Mouse (Mus musculus) midbrain, embryonic 11.5 days (tissue): ENCODE measurements around the gene Golga2. TPM values are rescaled to one million over a fixed set of nuclear protein-coding genes. Genes with fewer than 3 reads are reported as not detected.
A peak's percentile ranks its signal among the peaks of the same experiment; 100 is the strongest.

Experiments
- ATAC-seq: fragments of 200-750 bp; cut with Nextera tagmentation; 2 replicates; pipeline ENCODE4 v1.8.0; 2017; ENCODE audit warnings: moderate TSS enrichment, moderate library complexity; ENCODE audit not compliant: low FRiP score
- DNase-seq: peaks from one replicate; pipeline ENCODE4 v3.0.0; 2015; ENCODE audit warnings: low spot score; ENCODE audit errors: missing footprints
- H3K27ac ChIP-seq: fragments of 300-500 bp; sonication (generic); 2 replicates; pipeline ENCODE4 v1.5.1; 2014; ENCODE audit warnings: low read depth, low read length
- H3K27me3 ChIP-seq: fragments of 300-500 bp; sonication (generic); 2 replicates; pipeline ENCODE4 v1.6.1; 2014; ENCODE audit warnings: mild to moderate bottlenecking, low read length, moderate library complexity, mixed read lengths; ENCODE audit not compliant: control insufficient read depth, insufficient read depth
- H3K36me3 ChIP-seq: fragments of 300-500 bp; sonication (generic); 2 replicates; pipeline ENCODE4 v1.6.1; 2014; ENCODE audit warnings: mild to moderate bottlenecking, low read length, moderate library complexity, mixed read lengths; ENCODE audit not compliant: control insufficient read depth, insufficient read depth
- H3K4me1 ChIP-seq: fragments of 300-500 bp; sonication (generic); 2 replicates; pipeline ENCODE4 v1.6.1; 2014; ENCODE audit warnings: low read length; ENCODE audit not compliant: control insufficient read depth, insufficient read depth
- H3K4me2 ChIP-seq: fragments of 300-500 bp; sonication (generic); 2 replicates; pipeline ENCODE4 v1.6.1; 2014; ENCODE audit warnings: mild to moderate bottlenecking, moderate library complexity
- H3K4me3 ChIP-seq: fragments of 300-500 bp; sonication (generic); 2 replicates; pipeline ENCODE4 v1.5.1; 2014; ENCODE audit warnings: low read depth, low read length
- H3K9ac ChIP-seq: fragments of 300-500 bp; sonication (generic); 2 replicates; pipeline ENCODE4 v1.6.1; 2014; ENCODE audit warnings: low read length
- H3K9me3 ChIP-seq: fragments of 300-500 bp; sonication (generic); 2 replicates; pipeline ENCODE4 v1.6.1; 2016; ENCODE audit warnings: low read length; ENCODE audit not compliant: control insufficient read depth
- WGBS: fragments of 180-500 bp; shearing (Covaris S2); extraction: QIAGEN DNeasy Blood & Tissue Kit; methylation state at CpG from one replicate; pipeline ENCODE4 v1.1.7; 2014; 5-methylcytosine and 5-hydroxymethylcytosine counted together
- polyA plus RNA-seq: library from polyadenylated mRNA; unstranded; fragments of >200 nt; fragmentation: Nextera tagmentation; extraction: Ambion mirVana; gene quantifications from 2 replicates; pipeline ENCODE4 v1.2.1, GENCODE M21; 2014

The Golga2 gene
- polyA plus RNA-seq, 1 experiment from 2014 or later: 16.7 TPM

DNA sequence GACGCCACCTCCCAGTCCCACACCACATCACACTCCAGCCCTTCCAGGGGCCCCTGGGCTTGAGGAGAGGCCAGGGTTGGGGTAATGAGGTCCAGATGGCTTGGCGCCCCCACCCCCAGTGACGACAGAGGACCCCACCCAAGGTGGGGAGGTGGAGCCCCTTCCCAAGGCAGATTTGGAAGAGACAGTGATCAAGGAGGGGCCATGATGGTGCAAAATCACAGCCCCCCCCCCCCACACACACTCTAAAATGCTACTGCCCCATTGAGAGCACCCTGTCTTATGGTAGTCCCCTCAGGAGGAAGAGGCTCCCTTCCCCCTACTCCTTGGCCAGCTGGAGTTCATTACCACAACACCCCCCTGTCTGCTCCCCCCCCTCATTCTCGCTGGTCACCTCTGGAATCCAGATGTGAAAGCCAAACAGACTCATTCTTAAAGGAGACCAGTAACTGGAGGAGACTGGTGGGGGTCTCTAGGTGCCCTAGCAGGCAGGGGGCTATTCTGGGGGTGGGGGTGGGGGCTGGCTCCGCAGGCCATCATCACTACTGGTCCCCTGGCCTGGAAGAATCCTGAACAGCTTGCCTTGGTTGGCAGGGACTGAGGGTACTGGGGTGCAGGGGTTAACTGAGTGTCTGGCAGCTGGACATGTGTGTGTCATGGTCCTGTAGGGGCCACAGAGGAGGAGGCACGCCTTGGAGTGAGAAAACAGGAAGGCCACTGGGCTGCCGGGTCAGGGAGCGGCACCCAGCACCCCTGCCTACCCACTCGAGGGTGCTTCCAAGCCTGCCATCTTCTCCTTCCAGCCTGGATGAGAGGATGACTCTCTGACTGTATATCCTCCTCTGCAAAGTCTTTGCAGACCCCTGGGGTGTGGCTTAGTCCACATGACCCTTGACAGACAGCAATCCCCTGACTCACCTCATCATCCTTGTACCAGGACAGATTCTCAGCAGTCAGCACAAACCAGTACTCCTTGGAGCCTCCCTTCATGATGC lies 32.7 kb downstream of the Golga2 start:
- Histone ChIP-seq H3K9me3 (no peaks in the 10 kb centered on the region), H3K4me1 (peaks cover 28% of the 10 kb centered on the region), H3K9ac (no peak overlapping the region), H3K36me3 (no peaks in the 10 kb centered on the region), H3K4me2 (no peak overlapping the region), H3K27me3 (peaks cover 8% of the 10 kb centered on the region), H3K27ac (no peak overlapping the region), H3K4me3 (no peak overlapping the region)
- WGBS: 53% methylated on average over 9 of the region's 9 CpGs
- no peak for DNase-seq
- ATAC-seq: no peak

DNA sequence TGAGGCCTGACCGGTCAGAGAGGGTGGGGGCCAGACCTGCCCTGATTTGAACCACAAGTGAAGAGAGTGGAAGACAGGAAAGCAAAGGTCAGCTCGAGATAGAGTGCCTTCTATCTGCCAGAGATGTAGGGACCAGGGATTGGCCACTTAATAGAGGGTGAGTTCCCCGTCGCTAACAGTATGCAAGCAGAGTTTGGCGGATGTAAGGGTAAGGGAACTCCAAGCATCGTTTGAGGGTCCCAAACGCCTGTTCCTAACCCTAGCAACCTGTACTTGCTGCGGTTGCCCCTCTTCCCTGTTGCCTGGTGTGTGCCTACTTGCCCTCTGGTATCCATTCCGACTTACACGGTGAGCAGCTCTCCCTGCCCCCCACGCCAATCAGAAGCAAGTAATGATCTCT lies 33.5 kb downstream of the Golga2 start:
- Histone ChIP-seq H3K36me3 (no peaks in the 10 kb centered on the region), H3K4me3 (no peak overlapping the region), H3K27ac (no peak overlapping the region), H3K9me3 (no peaks in the 10 kb centered on the region), H3K27me3 (peaks cover 6% of the 10 kb centered on the region), H3K4me2 (no peak overlapping the region), H3K9ac (no peak overlapping the region), H3K4me1 (peaks cover 24% of the 10 kb centered on the region)
- 75% methylated on average over 11 of the region's 11 CpGs for whole genome bisulfite sequencing
- DNase-seq (no peak), ATAC-seq (no peak)

DNA sequence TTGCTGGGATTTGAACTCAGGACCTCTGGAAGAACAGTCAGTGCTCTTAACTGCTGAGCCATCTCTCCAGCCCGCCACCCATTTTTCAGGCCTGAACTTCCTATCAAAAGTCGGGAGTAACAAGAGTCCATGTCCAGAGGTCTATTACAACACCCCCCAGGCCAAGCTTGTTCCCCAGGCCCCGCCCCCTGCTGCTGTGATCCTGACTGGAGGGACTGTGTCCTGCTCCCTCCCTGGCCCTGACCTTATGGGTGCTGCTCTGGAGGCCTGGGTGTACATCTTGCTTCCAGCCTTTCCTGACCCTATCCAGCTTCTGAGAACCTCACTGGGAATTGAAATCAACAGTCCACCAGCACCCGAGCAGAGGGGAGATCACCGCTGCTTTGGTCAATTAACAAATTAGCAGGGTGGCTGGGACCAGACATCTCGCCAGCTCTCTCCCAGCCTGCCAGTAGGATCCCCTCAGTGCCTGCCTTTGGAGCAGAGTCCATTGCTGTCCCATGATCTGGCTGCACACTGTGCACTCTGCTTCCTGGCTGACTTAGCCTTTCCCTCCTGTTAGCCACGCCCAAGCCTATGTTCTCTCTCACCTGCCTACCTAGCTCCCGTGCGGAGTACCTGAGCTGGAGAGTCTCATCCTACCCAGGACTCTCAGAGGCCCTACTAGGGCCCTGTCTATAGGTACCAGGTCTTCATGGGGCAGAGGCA lies 34.6 kb downstream of the Golga2 start:
- no peaks in the 10 kb centered on the region for H3K36me3 ChIP-seq
- peaks cover 5% of the 10 kb centered on the region; the same call in 1 of the 2 replicates for H3K27me3 ChIP-seq
- no peak overlapping the region for H3K27ac ChIP-seq
- H3K4me2 ChIP-seq: no peak overlapping the region
- no peak overlapping the region for H3K4me3 ChIP-seq
- ATAC-seq (no peak), DNase-seq (no peak)
- peaks cover 20% of the 10 kb centered on the region for H3K4me1 ChIP-seq
- 78% methylated on average over 9 of the region's 9 CpGs for WGBS
- H3K9me3 ChIP-seq: no peaks in the 10 kb centered on the region
- no peak overlapping the region for H3K9ac ChIP-seq

DNA sequence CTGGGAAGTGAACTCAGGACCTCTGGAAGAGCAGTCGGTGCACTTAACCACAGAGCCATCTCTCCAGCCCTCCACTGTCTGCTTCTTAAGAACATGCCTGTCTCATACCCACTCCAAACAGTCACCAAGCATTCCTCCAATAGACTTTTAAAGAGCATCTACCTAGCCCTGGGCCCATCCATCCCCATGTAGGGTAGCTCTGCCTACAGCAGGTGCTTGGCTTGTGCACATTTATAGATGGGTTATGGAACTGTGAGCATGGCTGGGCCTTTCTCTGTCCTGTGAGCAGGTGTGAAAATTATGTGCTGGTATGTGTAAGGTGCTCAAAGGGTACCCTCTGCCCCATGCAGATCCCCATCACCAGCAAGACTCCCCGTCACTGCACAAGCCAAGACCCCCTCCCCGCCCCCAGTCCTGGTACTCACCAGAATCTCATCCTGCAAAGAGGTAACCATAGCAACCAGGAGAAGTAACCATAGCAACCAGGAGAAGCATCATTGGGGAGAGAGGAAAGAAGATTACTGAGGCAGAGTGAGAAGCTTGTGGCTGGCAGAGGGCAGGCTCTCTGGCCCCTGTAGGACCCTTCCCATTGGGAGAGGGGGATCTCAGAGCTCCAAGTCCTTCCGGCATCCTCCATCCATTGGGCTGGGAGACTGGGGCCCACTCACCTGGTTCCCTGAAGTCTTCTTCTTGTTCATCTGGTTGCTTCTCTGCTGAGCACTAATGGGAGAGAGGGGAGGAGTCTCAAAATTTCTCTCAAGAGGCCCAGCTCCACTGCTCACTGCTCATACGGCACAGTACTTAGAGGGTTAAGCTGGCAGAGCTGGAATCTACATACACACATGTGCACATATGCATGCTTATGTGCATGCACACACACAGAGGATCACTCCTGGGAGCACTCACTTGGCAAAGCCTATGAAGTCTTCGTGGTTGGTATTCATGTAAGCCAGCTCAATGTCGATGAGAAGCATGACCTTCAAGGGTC lies 35.9 kb downstream of the Golga2 start:
- Histone ChIP-seq H3K36me3 (no peaks in the 10 kb centered on the region), H3K27ac (peak overlapping the region; percentile 48), H3K27me3 (peaks cover 3% of the 10 kb centered on the region; the same call in 1 of the 2 replicates), H3K9me3 (no peaks in the 10 kb centered on the region), H3K4me1 (peaks cover 16% of the 10 kb centered on the region), H3K9ac (no peak overlapping the region), H3K4me2 (peak overlapping the region; percentile 6; the same call in 1 of the 2 replicates), H3K4me3 (no peak overlapping the region)
- ATAC-seq: peak; percentile 65
- DNase-seq: no peak
- 62% methylated on average over 7 of the region's 7 CpGs for WGBS

DNA sequence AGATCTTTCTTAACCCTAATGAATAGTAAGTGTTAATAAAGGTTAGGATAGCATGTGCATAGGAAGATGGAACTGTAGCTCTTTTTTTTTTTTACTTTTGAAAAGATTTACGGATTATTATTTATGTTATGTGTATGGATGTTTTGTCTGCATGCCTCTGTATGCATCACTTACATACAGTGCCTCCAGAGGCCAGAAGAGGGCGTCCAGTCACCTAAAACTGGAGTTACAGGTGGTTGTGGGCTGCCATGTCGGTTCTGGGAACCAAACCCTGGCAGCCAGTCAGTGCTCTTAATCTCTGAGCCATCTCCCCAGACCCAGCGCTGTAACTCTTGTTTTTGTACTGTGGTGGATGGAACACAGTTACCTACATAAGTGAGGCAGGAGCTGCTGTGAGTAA lies 37.1 kb downstream of the Golga2 start:
- H3K36me3 ChIP-seq: no peaks in the 10 kb centered on the region
- 64% methylated on average over 4 of the region's 4 CpGs for WGBS
- H3K9ac ChIP-seq: no peak overlapping the region
- H3K4me1 ChIP-seq: peaks cover 10% of the 10 kb centered on the region
- no peak overlapping the region for H3K4me3 ChIP-seq
- H3K9me3 ChIP-seq: no peaks in the 10 kb centered on the region
- no peak overlapping the region for H3K27ac ChIP-seq
- no peaks in the 10 kb centered on the region for H3K27me3 ChIP-seq
- H3K4me2 ChIP-seq: no peak overlapping the region
- ATAC-seq (no peak), DNase-seq (no peak)

DNA sequence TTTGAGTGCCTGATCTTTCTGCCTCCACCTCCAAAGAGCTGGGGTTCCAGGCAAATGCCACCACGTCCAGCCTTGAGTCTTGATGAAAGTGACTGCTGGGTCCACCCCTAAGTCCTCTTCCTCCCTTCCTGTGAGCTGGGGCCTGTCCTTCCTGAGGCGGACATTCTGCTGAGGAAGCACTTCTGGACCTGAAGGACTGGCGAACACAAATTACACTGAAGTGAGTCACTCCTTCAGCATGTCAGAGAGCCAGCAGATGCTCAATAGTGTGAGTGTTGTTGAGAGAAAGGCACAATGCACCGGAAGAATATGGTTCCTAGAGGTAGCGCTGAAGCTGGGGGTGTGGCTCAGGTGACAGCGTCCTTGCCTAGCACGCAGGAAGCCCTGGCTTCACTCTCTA lies 38.2 kb downstream of the Golga2 start:
- no peak for DNase-seq
- WGBS: 79% methylated on average over 7 of the region's 7 CpGs

DNA sequence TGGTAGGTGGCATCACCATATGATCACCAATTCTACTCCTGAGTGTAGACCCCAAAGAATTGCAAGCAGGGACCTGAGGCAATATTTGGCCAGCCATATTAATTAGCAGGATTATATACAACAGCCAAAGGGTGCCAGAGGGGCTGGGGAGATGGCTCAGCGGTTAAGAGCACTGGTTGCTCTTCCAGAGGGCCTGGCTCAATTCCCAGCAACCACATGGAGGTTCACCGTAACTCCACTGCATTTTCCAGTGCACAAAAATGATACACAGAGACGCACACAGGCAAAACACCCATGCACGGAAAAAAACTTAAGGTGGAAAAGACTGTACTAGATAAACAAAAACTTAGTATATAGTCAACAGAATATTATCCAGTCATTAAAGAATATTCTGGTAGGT lies 40.0 kb downstream of the Golga2 start:
- 91% methylated on average over 4 of the region's 4 CpGs for WGBS
- Histone ChIP-seq H3K4me2 (no peak overlapping the region), H3K9me3 (no peaks in the 10 kb centered on the region), H3K4me3 (no peak overlapping the region), H3K27me3 (no peaks in the 10 kb centered on the region), H3K9ac (no peak overlapping the region), H3K36me3 (no peaks in the 10 kb centered on the region), H3K27ac (no peak overlapping the region), H3K4me1 (peaks cover 10% of the 10 kb centered on the region)
- DNase-seq (no peak), ATAC-seq (no peak)

More for the DNA sequence above, 38.2 kb downstream of the Golga2 start:
- ATAC-seq: no peak
- no peak overlapping the region for H3K27ac ChIP-seq
- no peaks in the 10 kb centered on the region for H3K9me3 ChIP-seq
- no peak overlapping the region for H3K4me3 ChIP-seq
- H3K4me2 ChIP-seq: no peak overlapping the region
- no peaks in the 10 kb centered on the region for H3K27me3 ChIP-seq
- H3K4me1 ChIP-seq: peaks cover 10% of the 10 kb centered on the region
- no peaks in the 10 kb centered on the region for H3K36me3 ChIP-seq
- no peak overlapping the region for H3K9ac ChIP-seq

DNA sequence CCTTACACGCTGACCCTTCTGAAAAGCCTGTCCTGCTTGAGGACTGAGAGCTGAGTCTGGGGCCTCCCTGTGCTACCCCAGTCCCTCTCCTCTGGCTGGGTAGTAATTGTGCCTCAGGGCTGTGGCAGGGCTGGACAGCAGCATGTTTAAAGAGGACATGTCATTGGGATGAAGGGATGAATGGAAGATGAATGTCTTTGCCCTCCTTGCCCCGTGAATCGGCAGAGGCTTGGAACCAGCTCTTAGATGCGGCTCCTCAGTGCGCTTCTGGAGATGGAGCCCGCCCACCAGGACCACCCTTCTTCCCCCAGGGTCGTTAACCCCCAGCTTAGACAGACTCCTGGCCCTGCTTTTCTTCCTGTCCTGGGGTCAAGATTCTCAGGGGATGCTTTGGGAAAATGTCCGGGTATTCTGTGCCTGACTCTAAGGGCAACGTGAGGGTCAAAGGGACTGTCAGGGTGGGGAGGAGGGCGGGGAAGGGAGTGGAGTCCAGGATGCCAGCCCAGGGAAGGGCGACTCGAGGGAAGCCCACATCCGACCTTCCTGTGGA lies 41.8 kb downstream of the Golga2 start:
- Histone ChIP-seq H3K4me1 (no peaks in the 10 kb centered on the region), H3K27ac (no peak overlapping the region), H3K9ac (no peak overlapping the region), H3K9me3 (no peaks in the 10 kb centered on the region), H3K27me3 (no peaks in the 10 kb centered on the region), H3K36me3 (no peaks in the 10 kb centered on the region), H3K4me3 (no peak overlapping the region), H3K4me2 (no peak overlapping the region)
- DNase-seq: no peak
- ATAC-seq: no peak
- 37% methylated on average over 13 of the region's 13 CpGs for WGBS
